Mouse (Mus musculus) adipocyte (in vitro differentiated cells): ENCODE results near the gene Gm21936.
"Not testable (repeated sequence)": the region's sequence is repeated elsewhere in the genome, so short reads cannot be mapped to it uniquely, and the experiment has no call there.

Experiments
- DNase-seq: peaks from one replicate; pipeline ENCODE4 v3.0.0-alpha.2; 2016; ENCODE audit warnings: low spot score

The Gm21936 gene

DNA sequence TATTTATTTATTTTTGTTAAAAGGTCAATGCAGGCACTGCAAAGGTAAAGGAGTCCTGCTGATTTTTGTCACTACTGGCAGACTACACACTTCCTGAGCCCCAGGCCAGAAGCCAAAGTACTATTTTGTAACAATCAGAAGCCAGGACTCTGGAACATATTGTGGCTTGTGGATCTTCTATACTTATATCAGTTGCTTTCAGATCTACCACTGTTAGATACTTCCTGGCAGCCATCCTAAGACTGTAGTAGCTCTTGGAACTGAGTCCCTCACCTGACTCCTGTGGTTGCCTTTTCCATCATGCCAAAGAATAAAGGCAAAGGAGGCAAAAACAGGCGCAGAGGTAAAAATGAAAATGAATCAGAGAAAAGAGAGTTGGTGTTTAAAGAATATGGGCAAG, at the start of gene Gm21936:
Gene Gm21936 (plus strand): TSS at position 301 of the 400 bp plus-strand sequence.
- DNase-seq, result not testable (repeated sequence)

DNA sequence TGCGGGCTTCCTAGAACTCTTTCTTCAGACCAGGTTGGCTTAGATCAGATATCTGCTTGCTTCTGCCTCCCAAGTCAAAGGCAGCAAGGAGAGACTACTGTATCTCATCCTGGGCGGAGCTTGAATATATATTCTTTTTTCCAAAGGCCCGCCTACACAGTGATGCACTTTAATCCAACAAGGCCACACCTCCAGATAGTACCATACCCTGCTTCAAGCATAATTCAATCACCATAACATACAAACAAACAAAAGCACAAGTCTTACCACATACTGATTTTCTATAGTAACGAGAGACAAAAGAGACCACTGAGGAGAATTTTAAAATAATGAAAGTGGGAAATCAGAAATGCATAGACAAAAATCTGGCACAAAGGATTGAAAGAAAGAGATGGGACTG, 19.7 kb upstream of the Gm21936 start, which contains the start of gene Gm21319:
Gene Gm21319 (minus strand): TSS at position 101 of the 400 bp plus-strand sequence.
- not testable (repeated sequence) for DNase-seq

GRCm38 (mm10) chr12:87797971-87798370, 2.7 kb downstream of the Gm21936 start:
- not testable (repeated sequence) for DNase-seq

DNA sequence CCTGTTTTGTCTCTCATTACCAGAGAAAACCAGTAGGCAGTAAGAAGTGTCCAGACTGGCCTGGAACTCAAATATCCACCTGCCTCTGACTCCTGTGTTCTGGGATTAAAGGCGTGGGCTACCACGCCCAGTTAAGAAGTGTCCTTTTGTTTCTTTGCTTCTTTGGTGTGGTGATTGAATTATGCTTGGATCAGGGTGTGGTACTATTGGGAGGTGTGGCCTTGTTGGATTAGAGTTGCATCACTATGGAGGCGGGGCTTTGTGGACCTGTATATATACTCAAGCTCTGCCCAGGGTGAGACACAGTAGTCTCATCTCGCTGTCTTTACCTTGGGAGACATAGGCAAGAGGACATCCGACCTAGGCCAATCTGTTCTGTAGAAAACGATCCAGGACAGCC, 21.0 kb downstream of the Gm21936 start, which contains the start of gene BB287469:
Gene BB287469 (plus strand): TSS at position 301 of the 400 bp plus-strand sequence.
- not testable (repeated sequence) for DNase-seq

- DNase-seq, result not testable (repeated sequence)
These were observed 46.9 kb downstream of the Gm21936 start, which contains the start of gene Gm2001 for GRCm38 (mm10) chr12:87842239-87842638. Gm2001 (minus strand) TSS chr12:87842339.
